Mouse (Mus musculus): Measurements from ENCODE around the gene Epm2aip1. TPM values are rescaled to one million over a fixed set of nuclear protein-coding genes. Genes with fewer than 3 reads are reported as not detected.

Gene Epm2aip1
- polyA plus RNA-seq, 1 experiment from 2014 or later = 35.8 TPM

DNA sequence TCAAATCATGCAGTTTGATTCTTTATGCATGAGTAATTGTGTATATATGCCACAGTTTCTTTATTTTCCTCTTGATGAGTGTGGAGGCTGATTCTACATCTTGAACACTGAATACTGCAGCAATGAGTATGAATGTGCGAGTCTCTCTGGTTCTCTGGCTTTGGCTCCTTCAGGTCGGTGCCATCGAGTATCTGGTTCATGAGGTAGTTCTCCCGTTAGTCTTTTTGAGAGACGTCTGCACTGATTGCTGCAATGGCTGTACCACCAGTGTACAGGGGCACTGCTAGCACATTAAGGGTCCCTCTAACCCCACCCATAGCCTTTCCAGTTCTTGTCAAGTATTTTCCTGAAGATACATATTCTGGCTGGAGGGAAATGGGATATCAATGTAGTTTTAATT lies 42.1 kb downstream of the Epm2aip1 start:
- Histone ChIP-seq H3K27me3 (ENCODE audit: low read depth, poor library complexity, severe bottlenecking) (peaks cover 63% of the 10 kb centered on the region), H3K4me3 (no peak overlapping the region), H3K9me3 (replicated peaks) (0 out of 2 replicates have a peak, but pooled peaks cover 3% of the 10 kb centered on the region), H3K36me3 (no peaks in the 10 kb centered on the region), H3K27ac (no peak overlapping the region), H3K4me1 (peaks cover 19% of the 10 kb centered on the region)
- no peak for DNase-seq (ENCODE audit: low spot score)
- WGBS = 28% methylated on average over 5 of the region's 5 CpGs

DNA sequence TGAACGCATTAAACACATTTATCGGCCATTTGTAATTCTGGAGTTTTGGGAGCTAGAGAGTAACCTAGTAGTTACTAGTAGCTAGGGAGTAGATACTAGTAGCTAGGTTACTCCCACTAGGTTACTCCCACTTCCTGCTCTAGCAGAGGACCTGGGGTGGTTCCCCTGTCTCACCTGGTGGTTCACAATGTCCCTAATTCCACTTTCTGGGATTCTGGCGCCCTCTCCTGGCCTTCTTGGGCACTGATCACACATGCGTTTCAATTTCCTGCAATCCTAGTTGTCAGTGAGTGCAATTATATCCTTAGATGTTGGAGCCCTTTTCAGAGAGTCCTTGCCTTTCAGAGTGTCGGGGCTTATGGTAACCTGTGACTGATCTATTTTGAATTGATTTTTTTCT lies 42.5 kb downstream of the Epm2aip1 start:
- no peak overlapping the region for H3K4me3 ChIP-seq
- DNase-seq (ENCODE audit: low spot score) = peak; percentile 61
- peaks cover 19% of the 10 kb centered on the region for H3K4me1 ChIP-seq
- H3K9me3 ChIP-seq (replicated peaks) = 0 out of 2 replicates have a peak, but pooled peaks cover 3% of the 10 kb centered on the region
- no peaks in the 10 kb centered on the region for H3K36me3 ChIP-seq
- WGBS = 40% methylated on average over 5 of the region's 5 CpGs
- no peak overlapping the region for H3K27ac ChIP-seq
- H3K27me3 ChIP-seq (ENCODE audit: low read depth, poor library complexity, severe bottlenecking) = peaks cover 59% of the 10 kb centered on the region

DNA sequence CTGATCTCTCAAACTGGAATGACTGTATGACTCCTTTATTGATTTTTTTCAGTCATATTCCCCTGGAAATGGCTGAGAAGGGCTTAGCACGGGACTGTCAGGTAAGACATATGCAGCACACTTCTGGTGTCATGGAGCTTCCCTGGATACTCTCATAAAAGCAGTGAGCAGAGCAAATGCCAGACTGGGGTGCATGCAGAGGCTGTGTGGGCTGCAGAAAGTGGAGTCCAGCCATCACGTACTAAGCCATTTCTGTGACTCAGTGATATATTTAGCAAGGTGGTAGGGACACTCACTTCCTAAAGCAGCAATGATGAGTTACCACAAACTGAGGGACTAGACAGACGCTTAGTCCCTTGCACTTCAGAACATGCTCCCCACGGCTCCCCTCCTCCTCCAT lies 49.2 kb downstream of the Epm2aip1 start:
- Histone ChIP-seq H3K27ac (no peak overlapping the region), H3K27me3 (ENCODE audit: low read depth, poor library complexity, severe bottlenecking) (no peaks in the 10 kb centered on the region), H3K9me3 (replicated peaks) (no peaks in the 10 kb centered on the region), H3K36me3 (no peaks in the 10 kb centered on the region), H3K4me1 (no peaks in the 10 kb centered on the region), H3K4me3 (no peak overlapping the region)
- no peak for DNase-seq (ENCODE audit: low spot score)
- 78% methylated on average over 4 of the region's 4 CpGs for WGBS

DNA sequence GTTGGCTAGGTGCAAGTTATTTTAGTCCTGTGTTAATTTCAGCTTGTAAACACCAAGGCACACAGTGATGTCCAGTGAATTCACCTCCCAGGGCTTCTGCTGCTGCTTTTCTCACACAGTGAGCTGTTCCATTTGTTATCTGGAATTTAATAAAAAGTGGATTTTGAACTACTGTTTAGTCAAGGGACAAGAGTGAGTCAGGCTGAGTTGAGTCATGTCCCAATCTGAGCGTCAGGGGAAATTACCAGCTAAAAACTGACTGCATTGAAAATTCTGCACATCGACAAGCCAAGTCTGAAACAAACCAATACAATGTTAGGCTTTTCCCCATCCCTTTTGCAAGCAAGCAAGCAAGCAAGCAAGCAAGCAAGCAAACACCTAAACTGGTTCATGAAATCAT lies 53.2 kb downstream of the Epm2aip1 start:
- no peaks in the 10 kb centered on the region for H3K27me3 ChIP-seq (ENCODE audit: low read depth, poor library complexity, severe bottlenecking)
- no peaks in the 10 kb centered on the region for H3K9me3 ChIP-seq (replicated peaks)
- DNase-seq (ENCODE audit: low spot score) = no peak
- no peak overlapping the region for H3K27ac ChIP-seq
- WGBS = 91% methylated on average over 2 of the region's 2 CpGs
- no peaks in the 10 kb centered on the region for H3K36me3 ChIP-seq
- H3K4me3 ChIP-seq = no peak overlapping the region
- H3K4me1 ChIP-seq = no peaks in the 10 kb centered on the region

Other genes with a start within 250 kb of the Epm2aip1 start
- 0.41 and 0.54 TPM in 2 replicates for gene Ccrl2, start 214.4 kb upstream of the Epm2aip1 start, polyA plus RNA-seq (2016; fragmentation: Nextera tagmentation; extraction: Ambion mirVana)
- 38.2 and 39.7 TPM in 2 replicates for gene Lrrfip2, start 154.3 kb upstream of the Epm2aip1 start, polyA plus RNA-seq (2016; fragmentation: Nextera tagmentation; extraction: Ambion mirVana)
- 49.8 and 50.7 TPM in 2 replicates for gene Mlh1, start 138 bp upstream of the Epm2aip1 start, polyA plus RNA-seq (2016; fragmentation: Nextera tagmentation; extraction: Ambion mirVana)
- 0.04 and 0.09 TPM in 2 replicates for gene Trank1, start 39.8 kb downstream of the Epm2aip1 start, polyA plus RNA-seq (2016; fragmentation: Nextera tagmentation; extraction: Ambion mirVana)
- 0.20 and 0.31 TPM in 2 replicates for gene Dclk3, start 167.2 kb downstream of the Epm2aip1 start, polyA plus RNA-seq (2016; fragmentation: Nextera tagmentation; extraction: Ambion mirVana)